Mouse (Mus musculus): ENCODE measurements at regions not wholly inside any gene's neighbourhood (a gene's known extent, or its start where the extent isn't known, plus 50 kb on each side); places are given as distances from the start of the nearest gene placed in this dataset.

- DNase-seq (ENCODE audit: low read depth): no peak
Observed at GRCm38 (mm10) chr3:39928421-39928820, 602.7 kb upstream of the Intu start.

- no peak for DNase-seq (ENCODE audit: low read depth)
Observed at GRCm38 (mm10) chr3:39933372-39933771, 597.7 kb upstream of the Intu start.

- no peak for DNase-seq (ENCODE audit: low read depth)
Observed at GRCm38 (mm10) chr3:39937719-39938278, 593.3 kb upstream of the Intu start.

- no peak for DNase-seq (ENCODE audit: low read depth)
Observed at GRCm38 (mm10) chr3:39944581-39944980, 586.5 kb upstream of the Intu start.

GRCm38 (mm10) chr3:39952103-39952502, 579.0 kb upstream of the Intu start:
- no peak for DNase-seq (ENCODE audit: low read depth)

GRCm38 (mm10) chr3:39952556-39952955, 578.5 kb upstream of the Intu start:
- no peak for DNase-seq (ENCODE audit: low read depth)

- DNase-seq (ENCODE audit: low read depth): no peak
Observed at GRCm38 (mm10) chr3:39961836-39962640, 569.0 kb upstream of the Intu start.

- DNase-seq (ENCODE audit: low read depth): no peak
Observed at GRCm38 (mm10) chr3:39965431-39965830, 565.7 kb upstream of the Intu start.

GRCm38 (mm10) chr3:39966390-39966789, 564.7 kb upstream of the Intu start:
- DNase-seq (ENCODE audit: low read depth): no peak

GRCm38 (mm10) chr3:39976937-39977336, 554.1 kb upstream of the Intu start:
- DNase-seq (ENCODE audit: low read depth): no peak

- DNase-seq (ENCODE audit: low read depth): no peak
Observed at GRCm38 (mm10) chr3:39978916-39979679, 552.0 kb upstream of the Intu start.

GRCm38 (mm10) chr3:39982656-39983055, 548.4 kb upstream of the Intu start:
- no peak for DNase-seq (ENCODE audit: low read depth)

GRCm38 (mm10) chr3:39987710-39988109, 543.4 kb upstream of the Intu start:
- DNase-seq (ENCODE audit: low read depth): no peak

GRCm38 (mm10) chr3:39998628-39999027, 532.5 kb upstream of the Intu start:
- no peak for DNase-seq (ENCODE audit: low read depth)

GRCm38 (mm10) chr3:39999846-40000245, 531.2 kb upstream of the Intu start:
- no peak for DNase-seq (ENCODE audit: low read depth)

GRCm38 (mm10) chr3:40002838-40003237, 528.2 kb upstream of the Intu start:
- no peak for DNase-seq (ENCODE audit: low read depth)

GRCm38 (mm10) chr3:40010051-40010450, 521.0 kb upstream of the Intu start:
- DNase-seq (ENCODE audit: low read depth): no peak

GRCm38 (mm10) chr3:40021682-40022081, 509.4 kb upstream of the Intu start:
- DNase-seq (ENCODE audit: low read depth): no peak

GRCm38 (mm10) chr3:40027713-40028112, 503.4 kb upstream of the Intu start:
- no peak for DNase-seq (ENCODE audit: low read depth)

- no peak for DNase-seq (ENCODE audit: low read depth)
Observed at GRCm38 (mm10) chr3:40036177-40036576, 494.9 kb upstream of the Intu start.

- no peak for DNase-seq (ENCODE audit: low read depth)
Observed at GRCm38 (mm10) chr3:40049721-40050120, 481.4 kb upstream of the Intu start.

GRCm38 (mm10) chr3:40058281-40058680, 472.8 kb upstream of the Intu start:
- DNase-seq (ENCODE audit: low read depth): no peak
